Mouse (Mus musculus) olfactory bulb, adult 2 months (tissue): ENCODE results near the gene Tmem126b. TPM values are rescaled to one million over a fixed set of nuclear protein-coding genes. Genes with fewer than 3 reads are reported as not detected.

ENCODE experiments used
- H3K27ac ChIP-seq: fragments of 200-500 bp; 2 replicates; pipeline ENCODE4 v1.5.1; 2012; ENCODE audit warnings: low read depth, low read length; ENCODE audit not compliant: insufficient read depth
- H3K4me1 ChIP-seq: fragments of 200-500 bp; 2 replicates; pipeline ENCODE4 v1.6.1; 2012; ENCODE audit warnings: low read length; ENCODE audit not compliant: control insufficient read depth, insufficient read depth
- H3K4me3 ChIP-seq: fragments of 200-500 bp; 2 replicates; pipeline ENCODE4 v1.5.1; 2012; ENCODE audit warnings: mild to moderate bottlenecking, low read depth, low read length, moderate library complexity; ENCODE audit not compliant: insufficient read depth
- CTCF ChIP-seq: fragments of 200-500 bp; IDR thresholded peaks from 2 replicates; pipeline ENCODE4 v1.5.1; 2012; ENCODE audit warnings: low read depth, mild to moderate bottlenecking, low read length, moderate library complexity; ENCODE audit not compliant: insufficient read depth
- POLR2A ChIP-seq: fragments of 200-500 bp; IDR thresholded peaks from 2 replicates; pipeline ENCODE4 v1.6.1; 2012; ENCODE audit warnings: mild to moderate bottlenecking, low read depth, low read length, moderate library complexity; ENCODE audit not compliant: insufficient read depth
- WGBS: fragments of 180-500 bp; shearing (Covaris S2); methylation state at CpG from one replicate; pipeline ENCODE4 v1.1.7; 2018; 5-methylcytosine and 5-hydroxymethylcytosine counted together
- polyA plus RNA-seq: library from polyadenylated mRNA; stranded (reverse); fragments of >200 nt; gene quantifications from 2 replicates; pipeline ENCODE4 v1.2.4, GENCODE M21; 2012; ENCODE audit warnings: low replicate concordance; ENCODE audit not compliant: missing spikeins, insufficient read depth, insufficient read length

Gene Tmem126b
- polyA plus RNA-seq, 1 experiment, result not detected

DNA sequence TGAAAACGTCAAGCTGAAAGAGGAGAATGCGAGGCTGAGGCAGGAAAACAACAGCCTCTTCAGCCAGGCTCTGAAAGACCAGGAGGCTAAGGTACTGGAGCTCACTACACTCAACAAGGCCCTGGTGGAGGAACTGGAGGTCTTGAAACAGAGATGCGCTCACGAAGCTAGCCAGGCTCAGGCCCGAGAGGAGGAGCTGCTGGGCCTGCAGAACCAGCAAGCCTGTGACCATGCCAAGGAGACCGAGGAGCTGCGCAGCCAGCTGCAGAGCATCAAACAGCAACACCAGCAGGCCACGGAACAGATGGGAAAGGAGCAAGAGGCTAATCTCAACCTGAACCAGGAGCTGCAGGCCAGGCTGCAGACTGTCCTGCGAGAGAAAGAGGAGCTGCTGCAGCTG, 48.8 kb downstream of the Tmem126b start:
- H3K27ac ChIP-seq, result no peak overlapping the region
- TF ChIP-seq POLR2A (no peak), CTCF (no peak)
- peaks cover 10% of the 10 kb centered on the region for H3K4me1 ChIP-seq
- peak overlapping the region; percentile 50 for H3K4me3 ChIP-seq
- 61% methylated on average over 9 of the region's 9 CpGs for WGBS

DNA sequence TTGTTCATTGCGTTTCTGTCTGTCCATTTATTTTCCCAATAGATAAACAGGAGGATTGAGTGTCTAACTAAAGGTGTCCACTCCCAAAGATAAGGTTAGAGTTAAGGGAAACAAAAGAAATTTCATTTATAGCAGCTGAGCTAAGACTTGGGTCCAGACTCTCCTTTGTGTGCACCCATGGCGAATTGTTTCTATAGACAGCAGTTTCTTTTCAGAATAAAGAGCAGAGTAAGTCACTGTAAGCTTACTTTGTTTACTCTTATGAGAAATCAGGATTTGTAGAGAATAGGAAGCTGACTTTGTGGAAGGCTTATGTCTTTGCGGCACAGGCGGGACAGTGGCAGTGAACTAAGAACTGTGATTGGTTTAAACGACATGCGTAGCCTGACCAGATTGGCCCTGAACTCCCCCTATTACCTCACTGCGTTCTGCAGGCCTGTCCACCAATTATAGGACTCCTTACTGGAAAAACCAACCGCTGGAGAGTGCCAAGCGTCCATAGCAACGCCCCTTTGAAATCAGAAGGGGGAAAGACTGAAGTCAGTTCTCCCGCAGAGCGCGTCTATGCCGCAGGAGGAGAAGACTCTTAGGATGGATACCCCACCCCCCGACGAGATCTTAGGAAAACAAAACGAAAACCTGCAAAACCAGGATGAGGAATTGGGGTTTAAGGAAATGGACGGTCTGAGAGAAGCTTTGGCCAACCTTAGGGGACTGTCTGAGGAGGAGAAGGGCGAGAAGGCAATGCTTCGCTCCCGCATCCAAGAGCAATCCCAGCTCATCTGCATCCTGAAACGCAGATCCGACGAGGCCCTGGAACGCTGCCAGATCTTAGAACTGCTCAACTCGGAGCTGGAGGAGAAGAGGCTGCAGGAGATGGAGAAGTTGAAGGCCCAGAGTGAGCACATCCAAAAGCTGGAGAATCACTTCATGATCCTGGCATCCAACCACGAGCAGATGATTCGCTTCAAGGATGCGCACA, 49.5 kb downstream of the Tmem126b start, which contains the start of gene Ccdc89:
Ccdc89 (plus strand) TSS at position 558 of the 982 bp plus-strand sequence.
- TF ChIP-seq CTCF, result no peak
- TF ChIP-seq POLR2A, result 0 out of 2 replicates have a peak, but pooled peaks have one; percentile 18
- H3K4me1 ChIP-seq, result peaks cover 10% of the 10 kb centered on the region
- H3K27ac ChIP-seq, result no peak within 1 kb of the TSS
- WGBS, result 20% methylated on average over 29 of the region's 29 CpGs
- H3K4me3 ChIP-seq, result peak within 1 kb of the TSS; percentile 50

Other genes starting within 250 kb of the Tmem126b start
- gene Ccdc83, start 210.2 kb downstream of the Tmem126b start, polyA plus RNA-seq, result not detected in 2 replicates
- not detected in 2 replicates for gene Sytl2, start 173.7 kb downstream of the Tmem126b start, polyA plus RNA-seq
- not detected in 2 replicates for gene Ccdc89, start 49.4 kb downstream of the Tmem126b start, polyA plus RNA-seq
- gene Crebzf, start 33.3 kb downstream of the Tmem126b start, polyA plus RNA-seq, result not detected in 2 replicates
- gene Tmem126a, start 18.8 kb downstream of the Tmem126b start, polyA plus RNA-seq, result not detected in 2 replicates
- 391 TPM in 1 of 2 replicates, not detected in the other for gene Dlg2, start 671 bp upstream of the Tmem126b start, polyA plus RNA-seq